Mouse (Mus musculus): ENCODE measurements at regions not wholly inside any gene's neighbourhood (a gene's known extent, or its start where the extent isn't known, plus 50 kb on each side); places are given as distances from the start of the nearest gene placed in this dataset.

GRCm38 (mm10) chr3:81482742-81483141, 446.5 kb downstream of the Pdgfc start:
- 54% methylated on average over 2 of the region's 2 CpGs for whole genome bisulfite sequencing (ENCODE audit: insufficient replicate concordance)
- no peak overlapping the region for H3K9ac ChIP-seq
- no peak overlapping the region for H3K27ac ChIP-seq
- H3K4me2 ChIP-seq = no peak overlapping the region
- no peaks in the 10 kb centered on the region for H3K27me3 ChIP-seq (replicated peaks)
- H3K4me3 ChIP-seq = no peak overlapping the region
- no peaks in the 10 kb centered on the region for H3K36me3 ChIP-seq
- no peaks in the 10 kb centered on the region for H3K9me3 ChIP-seq (replicated peaks)
- ATAC-seq = no peak
- no peaks in the 10 kb centered on the region for H3K4me1 ChIP-seq

- H3K36me3 ChIP-seq = no peaks in the 10 kb centered on the region
- WGBS (ENCODE audit: insufficient replicate concordance) = 48% methylated on average over 2 of the region's 2 CpGs
- no peaks in the 10 kb centered on the region for H3K27me3 ChIP-seq (replicated peaks)
- no peak for ATAC-seq
- no peak overlapping the region for H3K9ac ChIP-seq
- no peaks in the 10 kb centered on the region for H3K4me1 ChIP-seq
- H3K4me2 ChIP-seq = no peak overlapping the region
- no peaks in the 10 kb centered on the region for H3K9me3 ChIP-seq (replicated peaks)
- no peak overlapping the region for H3K4me3 ChIP-seq
- no peak overlapping the region for H3K27ac ChIP-seq
Measured at GRCm38 (mm10) chr3:81483363-81483762, 447.1 kb downstream of the Pdgfc start.

GRCm38 (mm10) chr3:81505316-81505715, 427.1 kb upstream of the Ctso start:
- H3K4me3 ChIP-seq = no peak overlapping the region
- H3K27me3 ChIP-seq (replicated peaks) = no peaks in the 10 kb centered on the region
- H3K9ac ChIP-seq = no peak overlapping the region
- H3K9me3 ChIP-seq (replicated peaks) = no peaks in the 10 kb centered on the region
- H3K36me3 ChIP-seq = no peaks in the 10 kb centered on the region
- no peak overlapping the region for H3K4me2 ChIP-seq
- WGBS (ENCODE audit: insufficient replicate concordance) = 71% methylated on average over 1 of the region's 1 CpGs
- H3K4me1 ChIP-seq = no peaks in the 10 kb centered on the region
- ATAC-seq = no peak
- no peak overlapping the region for H3K27ac ChIP-seq

- Histone ChIP-seq H3K27me3 (replicated peaks) (no peaks in the 10 kb centered on the region), H3K36me3 (no peaks in the 10 kb centered on the region), H3K9me3 (replicated peaks) (no peaks in the 10 kb centered on the region), H3K9ac (no peak overlapping the region), H3K4me1 (no peaks in the 10 kb centered on the region), H3K4me2 (no peak overlapping the region), H3K27ac (no peak overlapping the region), H3K4me3 (no peak overlapping the region)
- 43% methylated on average over 2 of the region's 2 CpGs for WGBS (ENCODE audit: insufficient replicate concordance)
- no peak for ATAC-seq
Measured at GRCm38 (mm10) chr3:81508611-81509010, 423.8 kb upstream of the Ctso start.

- Histone ChIP-seq H3K27me3 (replicated peaks) (no peaks in the 10 kb centered on the region), H3K36me3 (no peaks in the 10 kb centered on the region), H3K9ac (no peak overlapping the region), H3K4me2 (no peak overlapping the region), H3K4me3 (no peak overlapping the region), H3K4me1 (no peaks in the 10 kb centered on the region), H3K9me3 (replicated peaks) (no peaks in the 10 kb centered on the region), H3K27ac (no peak overlapping the region)
- ATAC-seq = no peak
- 63% methylated on average over 4 of the region's 4 CpGs for WGBS (ENCODE audit: insufficient replicate concordance)
Measured at GRCm38 (mm10) chr3:81521804-81522203, 410.6 kb upstream of the Ctso start.

- ATAC-seq = no peak
- 77% methylated on average over 1 of the region's 1 CpGs for WGBS (ENCODE audit: insufficient replicate concordance)
- H3K9ac ChIP-seq = no peak overlapping the region
Measured at GRCm38 (mm10) chr3:81530872-81531271, 401.5 kb upstream of the Ctso start.

GRCm38 (mm10) chr3:81535448-81536205, 396.8 kb upstream of the Ctso start:
- no peak overlapping the region for H3K9ac ChIP-seq
- no peaks in the 10 kb centered on the region for H3K4me1 ChIP-seq
- no peak overlapping the region for H3K27ac ChIP-seq
- 0 out of 2 replicates have a peak, but pooled peaks have one; percentile 30 for ATAC-seq
- H3K27me3 ChIP-seq (replicated peaks) = no peaks in the 10 kb centered on the region
- no peaks in the 10 kb centered on the region for H3K36me3 ChIP-seq
- H3K4me2 ChIP-seq = no peak overlapping the region
- no peak overlapping the region for H3K4me3 ChIP-seq
- 68% methylated on average over 4 of the region's 4 CpGs for WGBS (ENCODE audit: insufficient replicate concordance)
- H3K9me3 ChIP-seq (replicated peaks) = no peaks in the 10 kb centered on the region

More at GRCm38 (mm10) chr3:81530872-81531271, 401.5 kb upstream of the Ctso start:
- H3K36me3 ChIP-seq = no peaks in the 10 kb centered on the region
- no peak overlapping the region for H3K27ac ChIP-seq
- no peak overlapping the region for H3K4me3 ChIP-seq
- no peaks in the 10 kb centered on the region for H3K4me1 ChIP-seq
- no peaks in the 10 kb centered on the region for H3K27me3 ChIP-seq (replicated peaks)
- H3K4me2 ChIP-seq = no peak overlapping the region
- no peaks in the 10 kb centered on the region for H3K9me3 ChIP-seq (replicated peaks)

GRCm38 (mm10) chr3:81554773-81555172, 377.6 kb upstream of the Ctso start:
- H3K9me3 ChIP-seq (replicated peaks) = no peaks in the 10 kb centered on the region
- H3K9ac ChIP-seq = no peak overlapping the region
- no peak overlapping the region for H3K4me2 ChIP-seq
- no peaks in the 10 kb centered on the region for H3K36me3 ChIP-seq
- no peaks in the 10 kb centered on the region for H3K4me1 ChIP-seq
- no peak overlapping the region for H3K4me3 ChIP-seq
- ATAC-seq = no peak
- WGBS (ENCODE audit: insufficient replicate concordance) = 55% methylated on average over 7 of the region's 7 CpGs
- H3K27me3 ChIP-seq (replicated peaks) = no peaks in the 10 kb centered on the region
- no peak overlapping the region for H3K27ac ChIP-seq

- no peaks in the 10 kb centered on the region for H3K36me3 ChIP-seq
- no peaks in the 10 kb centered on the region for H3K27me3 ChIP-seq (replicated peaks)
- no peak overlapping the region for H3K4me3 ChIP-seq
- no peak overlapping the region for H3K9ac ChIP-seq
- WGBS (ENCODE audit: insufficient replicate concordance) = 54% methylated on average over 2 of the region's 2 CpGs
- H3K4me2 ChIP-seq = no peak overlapping the region
- H3K4me1 ChIP-seq = no peaks in the 10 kb centered on the region
- no peaks in the 10 kb centered on the region for H3K9me3 ChIP-seq (replicated peaks)
- no peak overlapping the region for H3K27ac ChIP-seq
- ATAC-seq = no peak
Measured at GRCm38 (mm10) chr3:81562610-81563258, 369.7 kb upstream of the Ctso start.

- 57% methylated on average over 7 of the region's 7 CpGs for WGBS (ENCODE audit: insufficient replicate concordance)
- H3K27me3 ChIP-seq (replicated peaks) = no peaks in the 10 kb centered on the region
- H3K4me1 ChIP-seq = no peaks in the 10 kb centered on the region
- H3K9me3 ChIP-seq (replicated peaks) = no peaks in the 10 kb centered on the region
- H3K9ac ChIP-seq = no peak overlapping the region
- no peak overlapping the region for H3K4me3 ChIP-seq
- no peaks in the 10 kb centered on the region for H3K36me3 ChIP-seq
- H3K27ac ChIP-seq = no peak overlapping the region
- ATAC-seq = no peak
- H3K4me2 ChIP-seq = no peak overlapping the region
Measured at GRCm38 (mm10) chr3:81563858-81564756, 368.3 kb upstream of the Ctso start.

GRCm38 (mm10) chr3:81564757-81565063, 367.7 kb upstream of the Ctso start:
- Histone ChIP-seq H3K4me2 (no peak overlapping the region), H3K27ac (no peak overlapping the region), H3K4me3 (no peak overlapping the region), H3K27me3 (replicated peaks) (no peaks in the 10 kb centered on the region), H3K4me1 (no peaks in the 10 kb centered on the region), H3K9me3 (replicated peaks) (no peaks in the 10 kb centered on the region), H3K36me3 (no peaks in the 10 kb centered on the region), H3K9ac (no peak overlapping the region)
- 46% methylated on average over 1 of the region's 1 CpGs for WGBS (ENCODE audit: insufficient replicate concordance)
- ATAC-seq = no peak

- H3K4me3 ChIP-seq = no peak overlapping the region
- no peaks in the 10 kb centered on the region for H3K9me3 ChIP-seq (replicated peaks)
- H3K9ac ChIP-seq = no peak overlapping the region
- WGBS (ENCODE audit: insufficient replicate concordance) = 65% methylated on average over 7 of the region's 7 CpGs
- no peaks in the 10 kb centered on the region for H3K4me1 ChIP-seq
- no peaks in the 10 kb centered on the region for H3K27me3 ChIP-seq (replicated peaks)
- no peaks in the 10 kb centered on the region for H3K36me3 ChIP-seq
- no peak overlapping the region for H3K27ac ChIP-seq
- H3K4me2 ChIP-seq = no peak overlapping the region
- no peak for ATAC-seq
Measured at GRCm38 (mm10) chr3:81583387-81584027, 348.9 kb upstream of the Ctso start.
